Mouse (Mus musculus) R1 (cell line): Measurements from ENCODE around the gene Sp2.

Source experiments
- DNase-seq: peaks from one replicate; pipeline ENCODE4 v3.0.0-alpha.2; 2018; ENCODE audit warnings: low read depth, low spot score

The Sp2 gene

DNA sequence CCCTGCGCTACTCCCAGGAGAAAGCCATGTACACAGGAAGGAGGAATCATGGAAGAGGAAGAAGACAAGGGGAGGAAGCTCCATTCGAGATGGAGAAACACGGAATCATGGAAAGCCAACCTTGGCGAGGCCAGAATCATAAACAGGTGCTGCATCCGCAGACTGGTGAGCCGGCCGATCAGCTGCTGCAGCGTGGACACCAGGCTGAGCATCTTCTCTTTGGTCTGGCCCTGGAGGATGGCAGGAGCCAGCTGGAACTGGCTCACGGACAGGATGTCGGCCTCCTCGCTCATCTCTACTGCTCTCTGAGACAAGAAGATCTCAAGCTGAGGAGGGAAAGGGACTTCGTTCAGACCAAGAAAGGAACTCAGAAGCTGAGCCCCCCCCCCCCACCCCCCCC is 74.2 kb downstream of the Sp2 start:
- DNase-seq: no peak

DNA sequence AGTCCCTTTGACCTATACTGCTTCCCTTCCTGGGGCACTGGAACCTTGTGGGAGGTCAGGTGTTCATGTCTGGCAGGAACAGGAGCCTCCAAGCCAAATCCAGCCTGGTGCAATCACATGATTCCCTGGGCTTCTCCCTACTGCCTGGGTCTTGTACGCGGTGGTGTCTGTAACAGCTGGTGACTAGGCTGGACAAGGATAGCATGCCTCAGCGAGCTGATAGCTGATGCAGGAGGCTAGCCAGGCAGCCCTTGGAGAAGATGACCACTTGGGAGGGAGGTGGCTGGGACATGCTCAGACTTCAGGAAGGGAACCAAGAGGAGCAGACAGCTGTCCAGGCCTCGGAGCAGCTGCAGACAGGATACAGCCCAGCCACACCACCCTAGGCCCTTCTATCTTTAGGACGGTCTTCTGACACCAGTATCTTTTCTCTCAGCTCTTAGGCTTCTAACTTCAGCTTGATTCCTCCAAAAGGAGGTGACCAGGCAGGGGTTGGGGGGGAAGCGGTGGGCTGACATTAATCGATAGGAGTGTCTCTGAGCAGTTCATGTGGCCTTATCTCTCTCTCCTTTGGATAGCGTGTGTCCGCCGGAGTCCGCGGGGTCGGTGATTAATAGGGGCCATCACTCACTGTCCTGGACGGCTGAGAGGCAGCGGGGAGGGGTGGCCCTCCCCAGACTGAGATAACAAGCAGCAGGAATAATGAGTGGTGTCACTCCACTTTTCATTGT is 76.2 kb downstream of the Sp2 start:
- no peak for DNase-seq
